Mouse (Mus musculus) G1E (cell line): ENCODE data around the gene Nfx1.

Experiments
- CTCF ChIP-seq: IDR thresholded peaks from 2 replicates; pipeline ENCODE4 v1.5.1; 2012; ENCODE audit warnings: low read depth, low read length, inconsistent platforms, mixed read lengths
- TAL1 ChIP-seq: conservative IDR thresholded peaks from 2 replicates; pipeline ENCODE4 v1.6.1; 2012; ENCODE audit warnings: low read depth, low read length, inconsistent platforms, mixed read lengths

DNA sequence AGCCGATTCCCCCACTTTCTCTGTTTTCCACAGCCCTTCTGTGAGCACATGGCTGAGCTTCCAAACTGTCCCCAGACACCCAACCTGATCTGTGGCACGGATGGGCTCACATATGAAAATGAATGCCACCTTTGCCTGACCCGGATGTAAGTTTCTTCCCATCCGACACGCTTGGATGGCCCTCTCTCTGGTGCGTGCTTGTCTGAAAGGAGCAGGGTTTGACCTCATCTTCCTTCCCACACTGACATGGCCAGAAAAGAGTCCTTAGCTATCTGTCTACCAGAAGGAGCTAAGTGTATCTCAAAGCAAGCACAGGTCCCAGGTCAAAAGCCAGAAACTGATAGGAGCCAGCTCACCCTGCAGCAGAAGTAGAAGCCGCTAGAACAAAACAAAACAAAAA, 41.7 kb upstream of the Nfx1 start:
- TF ChIP-seq CTCF (no peak), TAL1 (no peak)
